Mouse (Mus musculus) myocyte (in vitro differentiated cells): ENCODE measurements at regions not wholly inside any gene's neighbourhood (a gene's known extent, or its start where the extent isn't known, plus 50 kb on each side); places are given as distances from the start of the nearest gene placed in this dataset.

Experiments used
- H3K27me3 ChIP-seq: one replicate; pipeline ENCODE4 v1.6.1; 2011; ENCODE audit not compliant: control insufficient read depth, insufficient read depth, insufficient read length
- H3K36me3 ChIP-seq: one replicate; pipeline ENCODE4 v1.6.1; 2011; ENCODE audit not compliant: control insufficient read depth, insufficient read depth
- H3K4me2 ChIP-seq: one replicate; pipeline ENCODE4 v1.6.1; 2011; ENCODE audit warnings: low read depth, control low read depth
- H3K4me3 ChIP-seq: one replicate; pipeline ENCODE4 v1.5.1; 2011; ENCODE audit warnings: mild to moderate bottlenecking, control low read depth, moderate library complexity
- H3K79me2 ChIP-seq: one replicate; pipeline ENCODE4 v1.6.1; 2011; ENCODE audit not compliant: control insufficient read depth, insufficient read depth
- H3ac ChIP-seq: one replicate; pipeline ENCODE4 v1.6.1; 2011; ENCODE audit not compliant: control insufficient read depth, insufficient read length
- CEBPB ChIP-seq: IDR thresholded peaks from 2 replicates; pipeline ENCODE4 v1.6.1; 2011; ENCODE audit warnings: mild to moderate bottlenecking, moderate library complexity; ENCODE audit not compliant: poor library complexity, insufficient read depth, severe bottlenecking
- E2F4 ChIP-seq: IDR thresholded peaks from one replicate; pipeline ENCODE4 v1.6.1; 2011; ENCODE audit warnings: mild to moderate bottlenecking, control low read depth, moderate library complexity; ENCODE audit not compliant: insufficient read depth
- MAX ChIP-seq: IDR thresholded peaks from one replicate; pipeline ENCODE4 v1.6.1; 2011; ENCODE audit warnings: low read depth, mild to moderate bottlenecking, control low read depth
- MYOD1 ChIP-seq, 3 experiments: IDR thresholded peaks; one replicate each; pipeline ENCODE4 v1.6.1; 2011; ENCODE audit warnings: control low read depth in 2 of 3, low read depth in 2 of 3, mild to moderate bottlenecking in 2 of 3, moderate library complexity in 1 of 3; ENCODE audit not compliant: insufficient read length in 2 of 3, control insufficient read depth in 1 of 3
- MYOG ChIP-seq, 3 experiments: IDR thresholded peaks; one replicate each; pipeline ENCODE4 v1.6.1; 2011; ENCODE audit warnings: control low read depth in 2 of 3, low read depth in 2 of 3, mild to moderate bottlenecking in 2 of 3; ENCODE audit not compliant: insufficient read length in 2 of 3, control insufficient read depth in 1 of 3, insufficient read depth in 1 of 3
- POLR2A ChIP-seq: IDR thresholded peaks from one replicate; pipeline ENCODE4 v1.6.1; 2011; ENCODE audit warnings: low read depth, mild to moderate bottlenecking, control low read depth, moderate library complexity; ENCODE audit not compliant: insufficient read length
- POLR2AphosphoS2 ChIP-seq: IDR thresholded peaks from one replicate; pipeline ENCODE4 v1.6.1; 2011; ENCODE audit warnings: low read depth, control low read depth; ENCODE audit not compliant: insufficient read length
- REST ChIP-seq: IDR thresholded peaks from one replicate; pipeline ENCODE4 v1.6.1; 2011; ENCODE audit warnings: mild to moderate bottlenecking, control low read depth, moderate library complexity; ENCODE audit not compliant: insufficient read depth, insufficient read length
- SRF ChIP-seq: IDR thresholded peaks from one replicate; pipeline ENCODE4 v1.6.1; 2011; ENCODE audit warnings: low read depth; ENCODE audit not compliant: control insufficient read depth, insufficient read length
- TCF12 ChIP-seq: IDR thresholded peaks from one replicate; pipeline ENCODE4 v1.6.1; 2011; ENCODE audit warnings: mild to moderate bottlenecking, control low read depth; ENCODE audit not compliant: poor library complexity, insufficient read depth, severe bottlenecking
- TCF3 ChIP-seq: IDR thresholded peaks from one replicate; pipeline ENCODE4 v1.6.1; 2011; ENCODE audit warnings: low read depth, control low read depth; ENCODE audit not compliant: insufficient read length
- USF1 ChIP-seq: IDR thresholded peaks from one replicate; pipeline ENCODE4 v1.6.1; 2011; ENCODE audit warnings: low read depth, mild to moderate bottlenecking, control low read depth, moderate library complexity

GRCm38 (mm10) chr8:10897573-10897972, 110.7 kb downstream of the Irs2 start:
- no peak overlapping the region for H3ac ChIP-seq
- TF ChIP-seq TCF12 (no peak), POLR2A (no peak), E2F4 (no peak)
- no peak overlapping the region for H3K4me3 ChIP-seq
- H3K4me2 ChIP-seq = no peak overlapping the region
- H3K79me2 ChIP-seq = no peaks in the 10 kb centered on the region
- no peaks in the 10 kb centered on the region for H3K36me3 ChIP-seq
- H3K27me3 ChIP-seq = peaks cover 5% of the 10 kb centered on the region

GRCm38 (mm10) chr8:10895178-10895577, 113.1 kb downstream of the Irs2 start:
- no peaks in the 10 kb centered on the region for H3K79me2 ChIP-seq

GRCm38 (mm10) chr8:10894306-10894705, 114.0 kb downstream of the Irs2 start:
- Histone ChIP-seq H3K36me3 (no peaks in the 10 kb centered on the region), H3K4me3 (no peak overlapping the region), H3K79me2 (no peaks in the 10 kb centered on the region), H3ac (no peak overlapping the region), H3K27me3 (peaks cover 12% of the 10 kb centered on the region), H3K4me2 (no peak overlapping the region)
- TF ChIP-seq SRF = no peak
- no peak for TF ChIP-seq USF1
- TF ChIP-seq TCF12 = no peak
- no peak for TF ChIP-seq E2F4
- TF ChIP-seq POLR2AphosphoS2 = no peak
- no peak for TF ChIP-seq CEBPB
- no peak for TF ChIP-seq REST
- no peak for TF ChIP-seq POLR2A
- TF ChIP-seq MYOG (IDR thresholded peaks at IDR 0.05; ENCODE audit: control insufficient read depth in 1 of 3, insufficient read depth in 1 of 3, insufficient read length in 2 of 3, low read depth in 2 of 3) = no peak
- no peak for TF ChIP-seq MYOD1 (IDR thresholded peaks at IDR 0.05; ENCODE audit: control insufficient read depth in 1 of 3, insufficient read length in 2 of 3, low read depth in 2 of 3)
- TF ChIP-seq MAX = no peak
- TF ChIP-seq TCF3 = no peak

More at GRCm38 (mm10) chr8:10895178-10895577, 113.1 kb downstream of the Irs2 start:
- H3K27me3 ChIP-seq = peaks cover 12% of the 10 kb centered on the region
- TF ChIP-seq REST = no peak
- no peak overlapping the region for H3K4me2 ChIP-seq
- no peak overlapping the region for H3ac ChIP-seq
- H3K36me3 ChIP-seq = no peaks in the 10 kb centered on the region
- H3K4me3 ChIP-seq = no peak overlapping the region

- no peak overlapping the region for H3ac ChIP-seq
- peaks cover 12% of the 10 kb centered on the region for H3K27me3 ChIP-seq
- H3K79me2 ChIP-seq = no peaks in the 10 kb centered on the region
- no peak overlapping the region for H3K4me3 ChIP-seq
- no peak overlapping the region for H3K4me2 ChIP-seq
- no peaks in the 10 kb centered on the region for H3K36me3 ChIP-seq
- TF ChIP-seq MYOG (IDR thresholded peaks at IDR 0.05; ENCODE audit: control insufficient read depth in 1 of 3, insufficient read depth in 1 of 3, insufficient read length in 2 of 3, low read depth in 2 of 3) (no peak), MAX (no peak), TCF3 (no peak), E2F4 (no peak), SRF (no peak), POLR2AphosphoS2 (no peak), POLR2A (no peak)
Measured at GRCm38 (mm10) chr8:10893709-10894108, 114.5 kb downstream of the Irs2 start.

GRCm38 (mm10) chr8:10891906-10892305, 116.4 kb downstream of the Irs2 start:
- H3ac ChIP-seq = no peak overlapping the region
- H3K79me2 ChIP-seq = no peaks in the 10 kb centered on the region
- no peak overlapping the region for H3K4me2 ChIP-seq
- no peak overlapping the region for H3K4me3 ChIP-seq
- TF ChIP-seq CEBPB (no peak), SRF (no peak), POLR2A (no peak), POLR2AphosphoS2 (no peak), MYOG (IDR thresholded peaks at IDR 0.05; ENCODE audit: control insufficient read depth in 1 of 3, insufficient read depth in 1 of 3, insufficient read length in 2 of 3, low read depth in 2 of 3) (no peak), USF1 (no peak), TCF3 (no peak), TCF12 (no peak), MAX (no peak), REST (no peak), E2F4 (no peak), MYOD1 (IDR thresholded peaks at IDR 0.05; ENCODE audit: control insufficient read depth in 1 of 3, insufficient read length in 2 of 3, low read depth in 2 of 3) (no peak)
- H3K27me3 ChIP-seq = peaks cover 12% of the 10 kb centered on the region
- H3K36me3 ChIP-seq = no peaks in the 10 kb centered on the region

GRCm38 (mm10) chr8:10891440-10891839, 116.8 kb downstream of the Irs2 start:
- H3K4me2 ChIP-seq = no peak overlapping the region
- TF ChIP-seq SRF = no peak
- no peaks in the 10 kb centered on the region for H3K36me3 ChIP-seq
- H3K4me3 ChIP-seq = no peak overlapping the region
- no peaks in the 10 kb centered on the region for H3K79me2 ChIP-seq
- peaks cover 15% of the 10 kb centered on the region for H3K27me3 ChIP-seq
- H3ac ChIP-seq = no peak overlapping the region
